Mouse (Mus musculus): ENCODE results near the gene Fkbp1a.

Fkbp1a gene

GRCm38 (mm10) chr2:151542323-151543062 lies at the start of gene Fkbp1a:
Gene Fkbp1a (plus strand): TSS chr2:151542483.
- DNase-seq = peak; percentile 95

- peak; percentile 98 for DNase-seq
Measured at GRCm38 (mm10) chr2:151494035-151494803, 48.1 kb upstream of the Fkbp1a start, which contains the start of gene Nsfl1c. Gene Nsfl1c (plus strand): TSS chr2:151494182.

GRCm38 (mm10) chr2:151498358-151498757 lies 43.9 kb upstream of the Fkbp1a start:
- DNase-seq = no peak

- DNase-seq = no peak
Measured at GRCm38 (mm10) chr2:151500442-151501007, 41.8 kb upstream of the Fkbp1a start.

DNA sequence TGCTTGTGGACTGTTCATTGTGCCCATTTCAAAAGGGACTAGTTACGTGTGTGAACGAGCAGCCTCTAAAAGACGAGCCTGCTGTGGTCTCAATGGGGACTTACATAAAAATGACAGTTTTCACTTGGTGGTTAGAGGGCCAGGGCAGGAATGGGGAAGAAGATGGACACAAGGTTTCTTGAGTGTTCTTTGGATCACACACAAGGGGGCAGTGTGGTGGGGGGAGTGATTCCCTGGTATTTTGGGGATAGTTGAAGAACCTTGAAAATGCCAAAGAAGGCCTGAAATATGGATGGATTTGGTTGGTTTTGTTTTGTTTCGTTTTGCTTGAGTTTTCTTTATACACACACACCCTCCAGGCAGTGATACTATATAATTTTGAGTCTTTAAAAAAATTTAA lies 38.1 kb upstream of the Fkbp1a start:
- DNase-seq = peak; percentile 34

- no peak for DNase-seq
Measured at GRCm38 (mm10) chr2:151512199-151512598, 30.1 kb upstream of the Fkbp1a start.

DNA sequence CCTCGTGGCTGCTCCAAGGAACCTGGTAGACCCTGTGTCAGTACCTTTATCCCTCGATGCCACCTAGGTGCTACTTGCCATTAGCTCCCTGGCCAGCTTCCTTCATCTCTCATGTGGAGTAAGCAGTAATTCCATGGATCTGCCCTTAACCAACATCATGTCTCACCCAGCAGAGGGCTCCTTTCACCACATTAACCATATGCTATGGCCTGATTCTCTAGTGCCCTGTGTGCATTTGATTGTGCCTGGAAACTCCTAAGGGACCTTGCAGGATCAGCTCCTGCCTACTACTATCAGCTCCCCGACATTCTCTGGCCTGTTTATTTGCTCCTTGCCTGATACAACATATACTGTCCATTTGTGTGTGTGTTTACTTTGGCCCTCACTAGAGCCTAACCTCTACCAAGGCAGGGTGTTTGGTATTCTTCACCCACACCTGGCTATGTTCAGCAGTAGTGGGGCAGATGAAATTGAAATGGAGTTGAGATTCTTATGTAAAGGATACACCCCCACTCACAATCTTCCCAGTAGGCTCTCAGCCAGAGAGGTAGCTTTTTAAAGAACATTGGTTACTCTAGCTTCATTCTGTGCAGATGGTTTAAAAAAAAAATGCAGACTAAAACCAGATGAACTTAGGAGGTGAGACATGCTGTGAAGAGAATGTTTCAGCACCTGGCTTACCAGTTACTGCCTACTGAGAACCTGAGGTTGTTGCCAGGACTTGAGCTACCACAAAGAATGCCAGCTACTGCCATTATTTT lies 28.6 kb upstream of the Fkbp1a start:
- peak; percentile 25 for DNase-seq

DNA sequence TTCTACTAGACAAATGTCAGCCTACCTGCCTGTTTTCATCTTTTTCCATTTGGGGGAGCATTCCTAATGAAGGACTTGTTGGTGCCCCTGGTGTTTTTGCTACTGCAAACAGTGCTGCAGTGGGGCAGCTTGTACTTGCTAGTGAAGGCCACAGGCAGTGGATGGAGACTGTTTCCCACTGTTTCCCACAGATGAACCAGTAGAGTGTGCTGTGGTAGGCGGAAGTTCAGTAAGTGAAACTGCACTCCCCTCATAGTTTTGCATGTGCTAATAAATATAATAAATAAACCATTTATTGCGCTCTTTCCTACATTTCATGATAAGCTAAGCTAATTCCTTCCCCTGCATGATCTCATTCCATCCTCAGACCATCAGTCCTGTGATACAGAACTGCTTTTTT lies 23.3 kb upstream of the Fkbp1a start:
- DNase-seq = no peak

DNA sequence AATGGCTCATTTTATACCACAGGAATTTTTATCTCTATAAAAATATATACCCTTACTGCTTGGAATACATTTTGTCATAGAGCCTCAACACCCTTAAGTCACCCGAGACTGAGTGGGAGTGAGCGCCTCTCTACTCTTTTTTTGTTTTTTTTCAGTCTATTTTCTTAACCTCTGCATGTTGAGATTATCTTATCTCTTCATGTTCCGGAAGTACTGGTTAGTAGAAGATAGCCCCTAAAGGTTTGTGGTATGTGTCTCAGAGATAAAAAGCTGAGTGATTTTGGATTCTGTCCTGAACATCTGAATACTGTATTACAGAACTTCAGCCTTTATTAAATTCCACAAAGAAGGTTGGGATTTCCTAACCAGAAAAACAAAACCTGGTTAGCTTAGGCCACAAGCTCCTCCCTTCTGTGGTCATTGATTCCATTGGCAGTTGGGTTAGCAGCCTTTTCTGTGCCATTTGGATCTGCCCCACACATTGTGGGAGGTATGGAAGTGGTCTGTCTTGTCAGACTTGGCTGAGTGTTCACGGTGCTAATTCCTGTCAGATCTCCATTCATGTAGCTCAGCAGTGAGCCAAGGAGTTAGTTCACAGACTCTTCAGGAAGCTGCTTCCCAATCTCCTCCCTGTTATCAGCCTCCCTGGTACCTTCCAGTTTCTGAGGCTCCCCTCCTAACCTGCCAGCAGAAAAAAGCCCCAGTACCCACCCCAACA lies 17.8 kb upstream of the Fkbp1a start:
- DNase-seq = no peak

DNA sequence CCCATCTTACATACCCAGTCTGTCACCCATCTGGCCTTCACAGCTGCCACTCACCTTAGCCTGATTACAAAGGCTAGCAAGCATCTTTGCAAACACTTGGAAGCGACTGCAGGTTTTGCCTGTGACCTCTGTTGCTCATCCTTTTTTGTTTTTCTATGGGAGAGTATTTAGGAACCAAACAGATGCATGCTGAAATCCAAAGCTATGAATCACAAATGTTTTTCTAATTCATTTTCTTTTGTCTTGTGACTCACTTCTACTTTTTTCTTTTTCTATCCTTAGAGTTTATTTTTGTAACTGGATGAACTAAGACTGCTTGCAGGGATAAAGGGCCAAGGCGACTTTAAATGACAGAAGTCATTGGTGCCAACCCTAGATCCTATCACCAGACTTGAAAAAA lies 16.8 kb upstream of the Fkbp1a start:
- no peak for DNase-seq

DNA sequence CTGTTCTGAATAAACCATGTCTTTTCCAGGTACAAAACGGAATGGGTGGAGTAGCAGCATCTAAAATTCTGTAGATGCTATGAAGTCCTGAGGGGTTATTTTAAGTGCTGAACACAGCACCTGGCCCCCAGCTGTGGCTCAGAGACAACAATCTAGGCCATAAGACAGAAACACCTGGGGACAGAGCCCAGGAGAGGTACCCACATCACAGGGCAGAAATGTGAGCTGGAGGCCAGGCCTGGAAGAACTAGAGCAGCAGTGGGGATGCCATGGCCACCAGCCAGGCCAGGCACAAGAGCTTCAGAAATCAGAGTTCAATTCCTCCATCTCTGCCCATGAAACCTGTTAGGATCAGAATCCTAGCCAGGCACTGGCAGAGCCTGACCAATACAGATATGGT lies 14.2 kb upstream of the Fkbp1a start:
- DNase-seq = peak; percentile 70

- peak; percentile 41 for DNase-seq
Measured at GRCm38 (mm10) chr2:151529169-151529568, 13.1 kb upstream of the Fkbp1a start.

DNA sequence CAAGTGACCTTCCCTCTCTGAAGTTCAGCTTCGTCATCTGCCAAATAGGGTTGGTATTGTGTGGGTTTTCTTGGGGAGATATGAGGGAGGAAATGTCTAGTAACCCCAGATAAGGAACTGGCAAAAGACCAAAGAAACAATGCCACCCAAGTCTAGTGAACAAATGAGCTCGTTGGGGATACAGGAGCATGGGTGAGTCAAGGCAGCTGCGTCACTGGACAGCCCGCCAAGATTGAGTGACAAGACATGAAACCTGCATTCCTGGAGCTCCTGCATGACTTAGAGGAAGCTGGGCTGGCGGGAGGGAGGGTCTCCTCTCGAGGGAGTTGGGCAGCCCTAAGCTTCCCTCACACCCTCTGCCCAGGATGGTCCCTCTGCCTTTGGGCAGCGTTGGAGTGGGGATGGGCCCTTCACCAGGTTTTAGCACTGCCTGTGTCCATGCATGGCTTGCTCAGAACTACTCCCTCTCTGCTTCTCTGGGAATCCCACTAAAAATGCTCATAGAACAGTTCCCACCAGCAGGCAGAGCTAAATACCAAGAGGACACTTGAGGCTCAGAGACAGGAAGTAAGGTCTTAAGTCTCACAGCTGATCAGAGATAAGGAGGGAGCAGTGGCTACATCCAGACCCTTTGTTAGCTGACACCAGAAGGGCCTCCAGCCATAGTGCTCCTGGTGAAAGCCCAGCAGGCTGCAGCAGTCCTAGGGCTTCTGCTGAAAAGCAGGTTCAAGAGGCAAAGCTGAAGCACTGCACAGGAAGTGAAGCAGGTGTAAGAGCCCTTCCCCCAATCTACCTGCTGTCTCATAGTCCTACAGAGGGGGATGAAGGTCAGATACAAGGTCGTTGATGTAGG lies 11.7 kb upstream of the Fkbp1a start:
- DNase-seq = peak; percentile 59

- DNase-seq = peak; percentile 46
Measured at GRCm38 (mm10) chr2:151533632-151534031, 8.7 kb upstream of the Fkbp1a start.

DNA sequence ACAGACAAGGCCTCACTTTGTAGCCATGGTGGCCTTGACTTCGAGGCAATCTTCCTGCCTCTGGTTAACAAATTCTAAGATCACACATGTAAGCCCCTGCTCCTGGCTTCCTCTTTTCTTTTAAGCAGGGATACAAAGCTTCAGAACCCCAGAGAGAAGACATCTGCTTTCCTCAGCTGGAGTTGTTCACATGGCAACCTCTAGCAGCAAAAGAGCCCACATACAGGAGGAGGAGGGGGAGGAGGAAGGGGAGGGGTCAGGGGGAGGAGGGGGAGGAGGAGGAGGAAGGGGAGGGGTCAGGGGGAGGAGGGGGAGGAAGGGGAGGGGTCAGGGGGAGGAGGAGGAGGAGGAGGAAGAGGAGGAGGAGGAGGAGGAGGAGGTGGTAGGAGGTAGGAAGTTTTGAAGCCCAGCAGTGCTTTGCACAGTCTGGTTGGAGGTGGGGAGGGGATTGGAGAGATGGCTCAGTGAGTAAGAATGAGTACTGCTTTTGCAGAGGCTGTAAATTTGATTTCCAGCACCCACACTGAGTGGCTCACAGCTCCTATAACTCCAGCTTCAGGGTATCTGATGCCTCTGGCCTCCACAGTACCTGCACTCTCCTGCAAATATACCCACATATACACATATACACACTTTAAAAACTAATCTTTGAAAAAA lies 6.2 kb upstream of the Fkbp1a start:
- DNase-seq = peak; percentile 33

DNA sequence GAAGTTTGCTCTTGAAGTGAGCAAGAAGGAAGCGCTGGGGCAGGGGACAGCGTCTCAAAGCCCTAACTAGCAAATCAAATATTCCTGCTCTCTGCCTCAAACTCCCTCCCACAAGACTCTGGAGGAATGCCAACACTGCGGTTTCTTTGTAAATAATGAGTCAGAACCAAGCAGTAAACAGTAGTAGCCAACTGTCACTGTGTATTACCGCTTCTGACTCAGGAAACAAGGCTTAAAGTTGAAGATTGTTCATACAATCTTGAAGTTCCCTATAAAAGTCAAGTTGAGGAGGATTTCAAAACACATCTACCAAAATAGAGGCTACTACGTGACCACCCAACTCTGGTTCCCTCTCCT lies 5.7 kb upstream of the Fkbp1a start:
- no peak for DNase-seq

- no peak for DNase-seq
Measured at GRCm38 (mm10) chr2:151538646-151539045, 3.6 kb upstream of the Fkbp1a start.

DNA sequence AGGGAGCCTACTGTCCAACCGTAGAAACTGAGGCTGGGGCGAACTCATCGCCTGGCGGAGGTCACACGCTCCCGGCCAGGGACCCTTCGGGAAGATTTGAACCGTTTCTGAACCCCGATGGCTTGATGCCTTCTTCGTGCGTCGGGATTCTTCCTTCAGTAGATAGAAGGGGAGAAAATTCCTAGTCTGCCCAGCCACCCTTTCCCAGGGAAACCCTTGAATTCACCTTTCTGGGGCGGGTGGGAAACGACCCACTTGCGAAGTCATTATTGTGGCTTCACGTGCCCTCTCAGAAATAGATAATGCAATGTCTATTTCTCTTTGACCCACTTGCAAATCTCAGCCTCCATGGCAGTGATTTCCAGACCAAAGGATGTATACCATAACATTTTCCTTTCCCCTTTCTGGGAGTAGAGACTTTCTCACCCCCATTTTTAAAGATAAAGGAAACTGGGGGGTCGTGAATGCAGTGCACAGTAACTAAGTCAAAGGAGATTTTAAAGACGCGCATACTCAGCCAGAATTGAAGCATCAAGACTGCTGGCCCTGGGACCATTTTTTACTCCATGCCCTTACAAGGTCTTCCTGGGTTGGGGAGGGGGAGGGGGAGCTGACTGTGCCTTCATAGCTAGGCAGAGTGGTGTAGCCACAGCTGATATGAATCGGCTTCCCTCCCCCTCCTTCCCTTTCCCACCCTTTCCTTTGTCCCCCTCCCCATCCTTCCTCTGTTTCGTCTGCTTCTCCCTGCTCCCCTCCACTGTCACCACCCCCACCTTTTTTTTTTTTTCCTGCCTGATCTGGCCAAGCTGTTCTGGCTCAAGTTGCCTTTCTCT lies 996 bp downstream of the Fkbp1a start:
- DNase-seq = peak; percentile 68

- DNase-seq = peak; percentile 56
Measured at GRCm38 (mm10) chr2:151544673-151545072, 2.4 kb downstream of the Fkbp1a start.

GRCm38 (mm10) chr2:151546571-151546970 lies 4.3 kb downstream of the Fkbp1a start:
- no peak for DNase-seq

Data from thymus, postnatal 4 days (tissue).